In genomic region chr6:127359391-127359874, GRCm38 (mm10) we compare ENCODE assay signal across 9 mouse cellular contexts.
DNase-seq lines count a peak whose midpoint lies in the region; ATAC-seq and TF ChIP-seq lines count a peak whose summit lies in the region.
"Had no signal": no experiment of that assay in that cellular context is flagged by ENCODE, and none has a peak within 500 bp of the region (broad histone marks: within the 10 kb centered on the region; RNA-seq: fewer than 3 reads in every experiment).

No protein-coding gene starts in this region.

- H3K27me3 ChIP-seq in kidney, adult 2 months (replicated peaks; ENCODE audit: control insufficient read depth, insufficient read depth, low read length) = no peaks in the 10 kb centered on the region
- no peaks in the 10 kb centered on the region for H3K27me3 ChIP-seq in limb, embryonic 11.5 days (ENCODE audit: control insufficient read depth, insufficient read depth, low read length)

- H3K4me3 ChIP-seq in kidney, adult 2 months (ENCODE audit: insufficient read depth, low read depth, low read length) = no peak overlapping the region
- no peak overlapping the region for H3K4me3 ChIP-seq in limb, embryonic 11.5 days (ENCODE audit: low read depth, low read length)
- H3K4me3 ChIP-seq: heart, embryonic 13.5 days had no signal

- peak; percentile 81 for TF ChIP-seq CTCF in kidney, adult 2 months (conservative IDR thresholded peaks at IDR 0.05; ENCODE audit: insufficient read depth, insufficient read length, low read depth, low read length)

- DNase-seq in ovary, postnatal 36 days (ENCODE audit: low spot score) = peak; percentile 75
- no peak for DNase-seq in ovary, adult 18-20 months (ENCODE audit: low spot score)
- peak; percentile 77 for DNase-seq in brain, adult 2 months (ENCODE audit: low read depth, low spot score)
- peak; percentile 62 for DNase-seq in fibroblast of lung, adult 2 months (ENCODE audit: low read depth)
- DNase-seq in kidney, adult 2 months = peak; percentile 60
- peak; percentile 86 for DNase-seq in limb, embryonic 11.5 days (ENCODE audit: low spot score)
- DNase-seq in natural killer cell, adult 2 months (ENCODE audit: low spot score in 2 of 2) = peak; percentile 64 to 76
- DNase-seq in thymus, postnatal 14 days = peak; percentile 75

- 38% methylated on average over 9 of the region's 9 CpGs for WGBS in kidney, adult 2 months
- WGBS in limb, embryonic 11.5 days = 50% methylated on average over 9 of the region's 9 CpGs

- ATAC-seq in limb, embryonic 11.5 days (ENCODE audit: insufficient number of reproducible peaks, low FRiP score, low TSS enrichment, low read depth) = no peak

- no peak overlapping the region for H3K9ac ChIP-seq in limb, embryonic 11.5 days (ENCODE audit: low read length)
- H3K9ac ChIP-seq: heart, embryonic 13.5 days had no signal

- no peaks in the 10 kb centered on the region for H3K9me3 ChIP-seq in limb, embryonic 11.5 days (ENCODE audit: control insufficient read depth, low read length)
- H3K9me3 ChIP-seq: heart, embryonic 13.5 days had no signal

- H3K27ac ChIP-seq in kidney, adult 2 months (ENCODE audit: insufficient read depth, low read depth, low read length) = no peak overlapping the region
- H3K27ac ChIP-seq in limb, embryonic 11.5 days (replicated peaks; ENCODE audit: low read depth, low read length) = no peak overlapping the region
- H3K27ac ChIP-seq: heart, embryonic 13.5 days had no signal

- no peak for TF ChIP-seq POLR2A in kidney, adult 2 months (IDR thresholded peaks at IDR 0.05; ENCODE audit: low read depth, low read length)

- H3K4me1 ChIP-seq in kidney, adult 2 months (ENCODE audit: control insufficient read depth, insufficient read depth, low read length) = no peaks in the 10 kb centered on the region
- H3K4me1 ChIP-seq in limb, embryonic 11.5 days (ENCODE audit: control insufficient read depth, insufficient read depth, low read length) = peaks cover 10% of the 10 kb centered on the region

- no peak overlapping the region for H3K4me2 ChIP-seq in limb, embryonic 11.5 days (ENCODE audit: low read depth, severe bottlenecking)
- H3K4me2 ChIP-seq: heart, embryonic 13.5 days had no signal

- H3K36me3 ChIP-seq in kidney, adult 2 months (ENCODE audit: control insufficient read depth, insufficient read depth, low read length) = no peaks in the 10 kb centered on the region
- H3K36me3 ChIP-seq in limb, embryonic 11.5 days (ENCODE audit: control insufficient read depth, insufficient read depth, low read length) = no peaks in the 10 kb centered on the region
- H3K36me3 ChIP-seq: heart, embryonic 13.5 days had no signal
